Mouse (Mus musculus): Measurements from ENCODE around the gene Rpn1. TPM values are rescaled to one million over a fixed set of nuclear protein-coding genes. Genes with fewer than 3 reads are reported as not detected.

The Rpn1 gene
- polyA plus RNA-seq, 1 experiment from 2014 or later = 299 TPM

DNA sequence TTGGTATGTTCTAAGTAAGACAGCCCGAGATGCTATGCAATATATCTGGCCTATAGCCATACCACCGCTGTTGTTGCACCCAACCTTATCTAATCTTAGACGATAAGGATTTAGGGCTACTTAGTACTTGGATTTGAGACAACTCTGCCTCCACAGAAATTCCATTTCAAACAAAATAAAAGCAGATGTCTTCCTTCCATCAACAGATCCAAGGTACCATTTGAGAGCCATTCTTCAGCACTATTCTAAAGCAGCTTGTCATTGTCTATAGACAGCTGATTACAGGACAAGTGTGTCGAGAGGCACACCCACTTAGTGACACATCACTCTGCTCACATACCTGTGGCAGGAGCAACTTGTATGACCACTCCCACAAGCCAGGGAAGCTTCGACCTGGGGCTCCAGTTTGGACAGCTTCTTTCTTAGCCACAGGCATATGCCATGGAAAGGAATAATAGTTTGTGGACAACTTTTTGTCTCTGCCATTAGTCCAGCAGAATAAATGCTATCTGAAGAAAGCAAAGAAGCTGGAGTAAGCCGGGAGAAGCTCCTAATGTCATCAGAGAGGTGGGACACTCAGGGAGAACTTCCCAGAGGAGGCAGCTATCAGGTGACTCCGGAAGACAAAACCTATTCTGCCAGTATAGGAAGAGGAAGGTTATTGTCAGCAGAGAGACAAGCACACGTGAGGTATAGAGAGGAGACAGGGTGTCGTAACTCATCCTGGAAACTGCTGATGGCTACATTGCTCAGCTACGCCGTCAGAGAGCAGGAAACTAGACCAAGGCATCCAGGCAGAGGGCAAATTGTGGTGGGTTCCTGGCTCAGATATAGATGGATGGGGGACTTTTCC is 30.8 kb upstream of the Rpn1 start:
- Histone ChIP-seq H3K27ac (replicated peaks) (no peak overlapping the region), H3K9me3 (no peaks in the 10 kb centered on the region), H3K4me1 (replicated peaks) (no peaks in the 10 kb centered on the region), H3K9ac (no peak overlapping the region), H3K36me3 (no peaks in the 10 kb centered on the region), H3K4me2 (no peak overlapping the region), H3K4me3 (no peak overlapping the region), H3K27me3 (peaks cover 36% of the 10 kb centered on the region)
- WGBS = 68% methylated on average over 11 of the region's 11 CpGs
- ATAC-seq (ENCODE audit: low read depth) = no peak

DNA sequence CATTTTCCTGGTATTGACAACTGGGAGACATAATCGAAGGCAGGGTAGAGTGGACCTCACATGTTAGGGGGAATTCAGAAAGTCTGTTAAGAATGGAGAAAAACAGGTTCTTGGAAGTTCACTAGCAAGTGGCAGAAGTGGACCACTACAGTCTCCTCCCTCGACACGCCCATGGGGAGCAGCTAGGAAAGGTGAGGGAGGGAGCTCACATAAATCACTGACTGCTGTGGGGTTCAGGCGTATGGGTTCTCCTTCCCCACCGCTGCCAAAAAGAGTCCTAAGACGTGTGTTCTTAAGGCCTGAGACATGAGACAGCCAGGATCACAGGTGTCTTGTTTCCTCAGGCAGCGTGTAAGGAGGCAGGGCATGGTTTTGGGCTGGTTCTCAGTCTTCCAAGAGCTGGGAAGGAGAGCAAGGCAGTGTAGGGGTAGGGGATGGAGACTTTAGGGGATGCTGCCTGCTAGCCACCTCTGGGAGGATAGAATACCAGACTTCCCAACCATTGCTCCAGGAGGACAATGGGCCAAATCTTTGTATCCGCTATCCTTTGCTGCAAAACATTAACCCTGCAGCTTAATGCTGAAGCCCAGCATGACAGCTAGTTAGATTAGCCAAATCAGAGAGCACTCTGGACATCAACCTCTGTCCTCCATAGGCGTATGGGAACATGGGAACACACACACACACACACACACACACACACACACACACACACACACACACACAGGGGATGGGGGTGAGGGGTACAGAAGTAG is 30.0 kb upstream of the Rpn1 start:
- H3K27me3 ChIP-seq = peaks cover 29% of the 10 kb centered on the region
- H3K4me1 ChIP-seq (replicated peaks) = no peaks in the 10 kb centered on the region
- H3K9me3 ChIP-seq = no peaks in the 10 kb centered on the region
- WGBS = 64% methylated on average over 9 of the region's 9 CpGs
- no peaks in the 10 kb centered on the region for H3K36me3 ChIP-seq
- no peak overlapping the region for H3K27ac ChIP-seq (replicated peaks)
- no peak for ATAC-seq (ENCODE audit: low read depth)
- H3K4me3 ChIP-seq = no peak overlapping the region
- H3K9ac ChIP-seq = no peak overlapping the region
- no peak overlapping the region for H3K4me2 ChIP-seq

- Histone ChIP-seq H3K4me2 (no peak overlapping the region), H3K9me3 (no peaks in the 10 kb centered on the region), H3K36me3 (no peaks in the 10 kb centered on the region), H3K4me1 (replicated peaks) (no peaks in the 10 kb centered on the region), H3K27ac (replicated peaks) (no peak overlapping the region), H3K9ac (no peak overlapping the region), H3K27me3 (peaks cover 23% of the 10 kb centered on the region), H3K4me3 (no peak overlapping the region)
- no peak for ATAC-seq (ENCODE audit: low read depth)
- 83% methylated on average over 5 of the region's 5 CpGs for WGBS
Observed at GRCm38 (mm10) chr6:88055663-88056062, 28.6 kb upstream of the Rpn1 start.

DNA sequence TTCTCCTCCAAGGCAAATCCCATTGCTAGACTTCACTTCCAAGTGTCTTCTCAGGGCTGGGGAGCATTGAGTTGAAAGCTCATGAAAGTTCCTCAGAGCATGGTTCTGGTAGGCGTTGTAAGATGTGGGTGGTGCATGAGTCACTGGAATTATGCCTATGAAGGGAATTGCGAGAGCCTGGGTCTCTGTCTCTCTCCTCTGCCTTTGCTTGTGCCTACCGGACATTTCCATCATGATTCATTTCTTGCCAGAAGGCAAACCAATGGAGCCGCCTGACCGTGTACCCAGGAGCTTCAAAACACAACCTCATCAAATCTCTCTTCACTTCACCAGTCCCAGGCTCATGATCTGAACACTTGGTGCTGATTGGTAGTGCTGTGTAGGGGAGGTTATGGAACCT is 27.4 kb upstream of the Rpn1 start:
- H3K27ac ChIP-seq (replicated peaks) = no peak overlapping the region
- peaks cover 19% of the 10 kb centered on the region; the same call in 1 of the 2 replicates for H3K27me3 ChIP-seq
- H3K9me3 ChIP-seq = no peaks in the 10 kb centered on the region
- no peak overlapping the region for H3K9ac ChIP-seq
- H3K36me3 ChIP-seq = no peaks in the 10 kb centered on the region
- no peak overlapping the region for H3K4me3 ChIP-seq
- ATAC-seq (ENCODE audit: low read depth) = no peak
- H3K4me2 ChIP-seq = no peak overlapping the region
- no peaks in the 10 kb centered on the region for H3K4me1 ChIP-seq (replicated peaks)
- 92% methylated on average over 5 of the region's 5 CpGs for WGBS

DNA sequence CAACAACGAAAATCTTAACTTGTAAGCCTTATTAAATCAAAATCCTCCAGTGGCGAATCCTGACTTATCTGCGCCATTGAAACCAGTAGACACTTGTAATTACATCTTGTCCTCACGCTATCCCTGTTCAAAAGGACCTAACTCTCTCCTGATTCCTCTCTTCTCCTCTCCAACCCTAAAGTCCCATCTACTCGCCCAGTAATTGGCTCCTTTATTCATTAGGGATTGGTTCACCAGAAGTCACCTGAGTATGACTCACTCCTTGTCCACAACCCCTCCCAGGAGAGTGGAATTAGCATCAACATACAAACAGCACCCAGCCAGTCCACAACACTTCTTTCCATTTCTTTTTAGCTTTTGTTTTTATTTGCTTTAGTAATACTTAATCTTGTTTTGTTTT is 24.4 kb upstream of the Rpn1 start:
- Histone ChIP-seq H3K4me1 (replicated peaks) (no peaks in the 10 kb centered on the region), H3K36me3 (no peaks in the 10 kb centered on the region), H3K9me3 (no peaks in the 10 kb centered on the region), H3K9ac (no peak overlapping the region), H3K4me3 (no peak overlapping the region), H3K27ac (replicated peaks) (no peak overlapping the region), H3K4me2 (no peak overlapping the region), H3K27me3 (no peaks in the 10 kb centered on the region)
- no peak for ATAC-seq (ENCODE audit: low read depth)
- 84% methylated on average over 5 of the region's 5 CpGs for WGBS

- Histone ChIP-seq H3K9me3 (no peaks in the 10 kb centered on the region), H3K27ac (replicated peaks) (no peak overlapping the region), H3K4me1 (replicated peaks) (no peaks in the 10 kb centered on the region), H3K4me2 (no peak overlapping the region), H3K9ac (no peak overlapping the region), H3K27me3 (no peaks in the 10 kb centered on the region), H3K4me3 (no peak overlapping the region), H3K36me3 (no peaks in the 10 kb centered on the region)
- ATAC-seq (ENCODE audit: low read depth) = no peak
- 83% methylated on average over 4 of the region's 4 CpGs for WGBS
Observed at GRCm38 (mm10) chr6:88060602-88061001, 23.7 kb upstream of the Rpn1 start.

GRCm38 (mm10) chr6:88061406-88061805 is 22.9 kb upstream of the Rpn1 start:
- Histone ChIP-seq H3K4me1 (replicated peaks) (no peaks in the 10 kb centered on the region), H3K4me3 (no peak overlapping the region), H3K27ac (replicated peaks) (no peak overlapping the region), H3K9me3 (no peaks in the 10 kb centered on the region), H3K36me3 (no peaks in the 10 kb centered on the region), H3K4me2 (no peak overlapping the region), H3K9ac (no peak overlapping the region), H3K27me3 (no peaks in the 10 kb centered on the region)
- WGBS = 83% methylated on average over 4 of the region's 4 CpGs
- no peak for ATAC-seq (ENCODE audit: low read depth)

DNA sequence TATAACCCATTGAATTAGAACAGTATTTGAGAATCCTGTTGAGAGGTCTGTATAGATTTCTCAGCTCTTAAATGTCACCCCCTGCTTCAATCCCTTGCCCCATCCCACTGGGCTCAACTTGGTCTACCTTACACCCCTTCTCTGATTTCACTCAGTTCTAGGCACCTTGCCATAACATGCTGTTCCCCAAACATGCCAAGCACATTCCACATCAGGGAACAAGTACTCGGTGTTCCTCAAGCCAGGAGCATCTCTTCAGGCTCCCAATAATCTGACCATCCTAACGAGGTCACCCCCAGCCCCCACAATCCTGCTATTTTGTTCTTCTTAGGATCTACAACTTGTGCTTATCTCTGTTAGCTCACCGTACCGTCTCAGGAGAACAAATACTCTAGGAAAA is 21.9 kb upstream of the Rpn1 start:
- WGBS = 86% methylated on average over 4 of the region's 4 CpGs
- H3K4me2 ChIP-seq = no peak overlapping the region
- no peaks in the 10 kb centered on the region for H3K27me3 ChIP-seq
- no peak overlapping the region for H3K4me3 ChIP-seq
- H3K4me1 ChIP-seq (replicated peaks) = no peaks in the 10 kb centered on the region
- no peak for ATAC-seq (ENCODE audit: low read depth)
- H3K9me3 ChIP-seq = no peaks in the 10 kb centered on the region
- no peaks in the 10 kb centered on the region for H3K36me3 ChIP-seq
- no peak overlapping the region for H3K27ac ChIP-seq (replicated peaks)
- no peak overlapping the region for H3K9ac ChIP-seq

DNA sequence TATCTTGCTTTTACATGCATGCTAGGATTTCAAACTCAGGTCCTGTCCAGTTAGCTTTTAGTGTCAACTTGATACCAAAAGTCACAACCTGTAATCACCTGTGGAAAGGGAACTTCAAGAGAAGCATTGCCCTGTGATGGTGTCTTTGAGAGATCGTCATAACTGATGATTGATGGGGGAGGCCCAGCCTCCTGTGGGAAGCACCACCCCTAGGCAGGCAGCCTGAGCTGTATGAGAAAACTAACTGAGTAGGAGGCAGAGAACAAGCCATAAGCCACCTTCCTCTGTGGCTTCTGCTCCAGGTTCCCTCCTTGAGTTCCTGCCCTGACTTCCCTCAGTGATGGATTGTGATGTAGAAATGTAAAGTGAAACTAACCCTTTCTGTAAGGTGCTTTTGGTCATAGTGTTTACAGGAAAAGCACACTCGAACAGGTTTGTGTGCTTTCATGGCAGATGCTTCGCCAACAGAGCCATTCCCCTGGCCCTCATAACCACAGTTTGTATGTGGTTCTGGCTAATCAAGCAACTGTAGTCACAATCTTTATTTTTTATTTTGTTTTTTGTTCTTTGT is 20.1 kb upstream of the Rpn1 start:
- peaks cover 7% of the 10 kb centered on the region; the same call in 1 of the 2 replicates for H3K27me3 ChIP-seq
- ATAC-seq (ENCODE audit: low read depth) = no peak
- H3K4me2 ChIP-seq = no peak overlapping the region
- no peak overlapping the region for H3K4me3 ChIP-seq
- H3K36me3 ChIP-seq = no peaks in the 10 kb centered on the region
- H3K9ac ChIP-seq = no peak overlapping the region
- H3K9me3 ChIP-seq = no peaks in the 10 kb centered on the region
- 91% methylated on average over 3 of the region's 3 CpGs for WGBS
- no peak overlapping the region for H3K27ac ChIP-seq (replicated peaks)
- no peaks in the 10 kb centered on the region for H3K4me1 ChIP-seq (replicated peaks)

DNA sequence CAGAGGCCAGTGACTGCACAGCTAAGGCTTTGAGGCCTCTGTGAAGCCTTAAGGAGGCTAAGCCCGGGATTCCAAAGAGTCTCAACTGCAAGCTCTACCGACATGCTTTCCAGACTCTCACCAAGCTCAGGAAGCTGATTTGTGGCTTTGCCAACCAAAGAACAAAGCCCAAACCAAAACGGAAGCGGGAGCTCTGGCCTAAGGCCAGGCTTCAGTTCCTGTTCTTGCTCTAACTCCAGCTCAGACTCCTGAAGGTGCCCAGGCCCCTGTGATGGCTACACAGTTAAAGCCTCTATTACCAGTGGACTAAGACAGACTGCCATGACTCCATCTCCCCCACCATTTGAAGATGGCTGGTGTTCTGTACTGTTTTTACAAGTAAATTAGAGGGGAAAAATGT is 19.2 kb upstream of the Rpn1 start:
- H3K4me1 ChIP-seq (replicated peaks) = no peaks in the 10 kb centered on the region
- WGBS = 70% methylated on average over 4 of the region's 4 CpGs
- no peaks in the 10 kb centered on the region for H3K9me3 ChIP-seq
- H3K27me3 ChIP-seq = peaks cover 17% of the 10 kb centered on the region
- no peak for ATAC-seq (ENCODE audit: low read depth)
- H3K36me3 ChIP-seq = no peaks in the 10 kb centered on the region
- no peak overlapping the region for H3K4me3 ChIP-seq
- no peak overlapping the region for H3K4me2 ChIP-seq
- no peak overlapping the region for H3K9ac ChIP-seq
- H3K27ac ChIP-seq (replicated peaks) = no peak overlapping the region

DNA sequence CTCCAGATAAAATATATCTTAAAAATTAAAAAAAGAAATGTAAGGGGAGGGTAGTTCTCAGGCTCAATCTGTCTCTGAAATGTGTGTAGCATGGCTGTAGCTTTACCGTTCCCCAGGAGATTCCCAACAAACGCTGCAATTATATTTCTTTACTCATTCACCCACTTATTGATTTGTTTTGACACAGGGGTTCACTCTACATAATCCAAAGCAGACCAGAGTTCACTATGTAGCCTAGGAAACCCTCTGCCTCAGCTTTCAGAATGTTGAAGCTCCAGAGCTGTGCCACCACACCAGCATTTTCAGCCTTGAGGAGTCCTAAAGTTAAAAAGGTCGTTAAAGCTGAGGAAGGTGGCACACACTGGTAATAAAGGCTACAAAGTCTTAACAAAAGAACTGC is 18.3 kb upstream of the Rpn1 start:
- WGBS = 56% methylated on average over 3 of the region's 3 CpGs
- no peak overlapping the region for H3K9ac ChIP-seq
- H3K4me3 ChIP-seq = no peak overlapping the region
- no peaks in the 10 kb centered on the region for H3K36me3 ChIP-seq
- no peak overlapping the region for H3K27ac ChIP-seq (replicated peaks)
- H3K27me3 ChIP-seq = peaks cover 19% of the 10 kb centered on the region
- H3K9me3 ChIP-seq = no peaks in the 10 kb centered on the region
- no peak for ATAC-seq (ENCODE audit: low read depth)
- H3K4me1 ChIP-seq (replicated peaks) = no peaks in the 10 kb centered on the region
- H3K4me2 ChIP-seq = no peak overlapping the region

DNA sequence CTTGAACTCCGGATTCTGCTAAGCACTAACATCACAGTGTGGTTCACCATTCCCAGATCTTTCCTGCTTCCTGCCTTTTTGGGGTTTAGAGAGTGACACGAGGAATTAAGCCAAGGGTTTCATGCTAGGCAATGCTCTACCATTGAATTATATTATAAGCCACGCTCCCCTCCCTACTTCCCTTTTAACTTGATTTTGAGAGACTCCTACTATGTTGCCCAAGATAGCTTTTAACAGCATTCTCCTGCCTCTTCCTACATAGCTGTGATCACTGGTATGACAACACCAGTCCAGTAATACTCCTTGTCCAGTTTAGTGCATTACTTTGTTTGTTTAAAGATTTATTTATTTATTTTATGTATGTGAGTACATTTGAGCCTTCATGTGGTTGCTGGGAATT is 16.6 kb upstream of the Rpn1 start:
- Histone ChIP-seq H3K4me2 (no peak overlapping the region), H3K27me3 (peaks cover 19% of the 10 kb centered on the region), H3K9me3 (no peaks in the 10 kb centered on the region), H3K4me3 (no peak overlapping the region), H3K9ac (no peak overlapping the region), H3K27ac (replicated peaks) (no peak overlapping the region), H3K4me1 (replicated peaks) (no peaks in the 10 kb centered on the region), H3K36me3 (no peaks in the 10 kb centered on the region)
- WGBS = 58% methylated on average over 3 of the region's 3 CpGs
- no peak for ATAC-seq (ENCODE audit: low read depth)
